ENCODE assay signal across 7 mouse cellular contexts in genomic region chr4:33290002-33290401, GRCm38 (mm10). TPM values are rescaled to one million over a fixed set of nuclear protein-coding genes. Genes with fewer than 3 reads are reported as not detected.
DNase-seq lines count a peak whose midpoint lies in the region; ATAC-seq lines count a peak whose summit lies in the region.

Gene Pnrc1 (minus strand): TSS chr4:33290163.

- no peak; the same call in 1 of the 2 replicates for ATAC-seq in heart, embryonic 15.5 days (replicated peaks; ENCODE audit: insufficient number of reproducible peaks, insufficient read depth, low FRiP score, low read depth)
- ATAC-seq in neural tube, embryonic 15.5 days (ENCODE audit: low FRiP score), result peak; percentile 65

- no peaks in the 10 kb centered on the region for H3K36me3 ChIP-seq in heart, embryonic 15.5 days
- H3K36me3 ChIP-seq in neural tube, embryonic 15.5 days, result no peaks in the 10 kb centered on the region

- H3K9ac ChIP-seq in heart, embryonic 15.5 days, result no peak within 1 kb of the TSS
- no peak within 1 kb of the TSS for H3K9ac ChIP-seq in neural tube, embryonic 15.5 days (replicated peaks)

- no peaks in the 10 kb centered on the region for H3K9me3 ChIP-seq in heart, embryonic 15.5 days (replicated peaks)
- no peaks in the 10 kb centered on the region for H3K9me3 ChIP-seq in neural tube, embryonic 15.5 days (replicated peaks)

- H3K4me1 ChIP-seq in heart, embryonic 15.5 days (replicated peaks), result no peaks in the 10 kb centered on the region; the same call in 1 of the 2 replicates
- no peaks in the 10 kb centered on the region for H3K4me1 ChIP-seq in neural tube, embryonic 15.5 days

- 0 out of 2 replicates have a peak, but pooled peaks cover 3% of the 10 kb centered on the region for H3K27me3 ChIP-seq in heart, embryonic 15.5 days
- H3K27me3 ChIP-seq in neural tube, embryonic 15.5 days (replicated peaks), result no peaks in the 10 kb centered on the region

- 59% methylated on average over 3 of the region's 3 CpGs for WGBS in heart, embryonic 15.5 days
- 80% methylated on average over 3 of the region's 3 CpGs for WGBS in neural tube, embryonic 15.5 days

- peak within 1 kb of the TSS; percentile 27; the same call in 1 of the 2 replicates for H3K4me2 ChIP-seq in heart, embryonic 15.5 days
- no peak within 1 kb of the TSS; the same call in 1 of the 2 replicates for H3K4me2 ChIP-seq in neural tube, embryonic 15.5 days

- peak; percentile 80 for DNase-seq in CD4-positive, CD25-positive, alpha-beta regulatory T cell, adult 2 months (ENCODE audit: low read depth, low spot score)
- peak; percentile 84 for DNase-seq in NIH3T3 (ENCODE audit: low read depth)
- DNase-seq in fibroblast of lung, adult 2 months (ENCODE audit: low read depth), result peak; percentile 94
- DNase-seq in kidney, postnatal 25 days, result peak; percentile 31 to 58
- peak; percentile 71 to 83 for DNase-seq in lung, adult 18-20 months

- peak within 1 kb of the TSS; percentile 25 for H3K4me3 ChIP-seq in heart, embryonic 15.5 days
- no peak within 1 kb of the TSS for H3K4me3 ChIP-seq in neural tube, embryonic 15.5 days (replicated peaks)

- no peak within 1 kb of the TSS for H3K27ac ChIP-seq in heart, embryonic 15.5 days
- no peak within 1 kb of the TSS for H3K27ac ChIP-seq in neural tube, embryonic 15.5 days (replicated peaks)

RNA-seq across cellular contexts. Expression of gene Pnrc1, which starts in this region (rescaled TPM):
- 82.4 and 84.1 TPM in 2 replicates for polyA plus RNA-seq in heart, embryonic 15.5 days (2015; fragmentation: Nextera tagmentation; extraction: Ambion mirVana)
- polyA plus RNA-seq in neural tube, embryonic 15.5 days (2015; fragmentation: Nextera tagmentation; extraction: Ambion mirVana), result 46.1 and 59.1 TPM in 2 replicates
